Comparison of ENCODE assay signal across 9 mouse cellular contexts in genomic region chr1:93826540-93826835, GRCm38 (mm10). TPM values are rescaled to one million over a fixed set of nuclear protein-coding genes. Genes with fewer than 3 reads are reported as not detected.
DNase-seq lines count a peak whose midpoint lies in the region; ATAC-seq lines count a peak whose summit lies in the region.
"Had no signal": no experiment of that assay in that cellular context is flagged by ENCODE, and none has a peak within 500 bp of the region (broad histone marks: within the 10 kb centered on the region; RNA-seq: fewer than 3 reads in every experiment).

No protein-coding gene starts in this region.

- H3K4me2 ChIP-seq in limb, embryonic 12.5 days, result peak overlapping the region; percentile 79
- peak overlapping the region; percentile 83; the same call in 1 of the 2 replicates for H3K4me2 ChIP-seq in neural tube, embryonic 15.5 days

- no peak for ATAC-seq in erythroblast, adult 5-6 weeks (replicated peaks; ENCODE audit: low FRiP score, poor library complexity, severe bottlenecking)
- no peak for ATAC-seq in megakaryocyte, adult 5-6 weeks (ENCODE audit: poor library complexity, severe bottlenecking)
- no peak for ATAC-seq in limb, embryonic 12.5 days (ENCODE audit: insufficient number of reproducible peaks, insufficient read depth, low FRiP score, low TSS enrichment, low read depth)
- no peak for ATAC-seq in neural tube, embryonic 15.5 days (ENCODE audit: low FRiP score)

- WGBS in limb, embryonic 12.5 days, result 95% methylated on average over 9 of the region's 9 CpGs
- 97% methylated on average over 9 of the region's 9 CpGs for WGBS in neural tube, embryonic 15.5 days

- H3K4me3 ChIP-seq in erythroblast, embryonic 14.5 days (replicated peaks), result peak overlapping the region; percentile 75
- H3K4me3 ChIP-seq in megakaryocyte, embryonic 14.5 days (replicated peaks), result peak overlapping the region; percentile 99
- no peak overlapping the region for H3K4me3 ChIP-seq in limb, embryonic 12.5 days (replicated peaks)
- no peak overlapping the region for H3K4me3 ChIP-seq in neural tube, embryonic 15.5 days (replicated peaks)

- H3K27me3 ChIP-seq in erythroblast, embryonic 14.5 days (ENCODE audit: control insufficient read depth), result no peaks in the 10 kb centered on the region
- H3K27me3 ChIP-seq in megakaryocyte, embryonic 14.5 days (replicated peaks), result no peaks in the 10 kb centered on the region
- H3K27me3 ChIP-seq in limb, embryonic 12.5 days, result no peaks in the 10 kb centered on the region
- no peaks in the 10 kb centered on the region for H3K27me3 ChIP-seq in neural tube, embryonic 15.5 days (replicated peaks)

- H3K9ac ChIP-seq in limb, embryonic 12.5 days (replicated peaks), result no peak overlapping the region
- no peak overlapping the region for H3K9ac ChIP-seq in neural tube, embryonic 15.5 days (replicated peaks)

- peaks cover 40% of the 10 kb centered on the region for H3K4me1 ChIP-seq in erythroblast, embryonic 14.5 days (ENCODE audit: control insufficient read depth)
- peaks cover 37% of the 10 kb centered on the region for H3K4me1 ChIP-seq in megakaryocyte, embryonic 14.5 days
- peaks cover 5% of the 10 kb centered on the region for H3K4me1 ChIP-seq in limb, embryonic 12.5 days (replicated peaks)
- H3K4me1 ChIP-seq in neural tube, embryonic 15.5 days, result peaks cover 19% of the 10 kb centered on the region

- H3K9me3 ChIP-seq in erythroblast, embryonic 14.5 days (ENCODE audit: control insufficient read depth, low read length), result no peaks in the 10 kb centered on the region
- no peaks in the 10 kb centered on the region for H3K9me3 ChIP-seq in megakaryocyte, embryonic 14.5 days
- no peaks in the 10 kb centered on the region for H3K9me3 ChIP-seq in limb, embryonic 12.5 days
- H3K9me3 ChIP-seq in neural tube, embryonic 15.5 days (replicated peaks), result no peaks in the 10 kb centered on the region

- DNase-seq in left cerebral cortex, postnatal 4 days, result no peak
- no peak for DNase-seq in retina, embryonic 14.5 days (ENCODE audit: low spot score)

- no peak overlapping the region for H3K27ac ChIP-seq in limb, embryonic 12.5 days
- peak overlapping the region; percentile 99; the same call in 1 of the 2 replicates for H3K27ac ChIP-seq in neural tube, embryonic 15.5 days (replicated peaks)

- H3K36me3 ChIP-seq in erythroblast, embryonic 14.5 days (ENCODE audit: control insufficient read depth), result peaks cover 34% of the 10 kb centered on the region
- H3K36me3 ChIP-seq in megakaryocyte, embryonic 14.5 days (replicated peaks; ENCODE audit: low read length), result peaks cover 27% of the 10 kb centered on the region
- peaks cover 3% of the 10 kb centered on the region for H3K36me3 ChIP-seq in limb, embryonic 12.5 days
- peaks cover 5% of the 10 kb centered on the region; the same call in 1 of the 2 replicates for H3K36me3 ChIP-seq in neural tube, embryonic 15.5 days

- intact Hi-C loops in left cerebral cortex, postnatal 4 days (cut with DNase I), result no loop called here

RNA-seq across cellular contexts. Expression of gene D2hgdh, which starts 1.8 kb away (rescaled TPM):
- 0.13 and 0.14 TPM in 2 replicates for polyA plus RNA-seq in erythroblast, embryonic 14.5 days (2012)
- total RNA-seq in erythroblast, adult 5-6 weeks (2015; ENCODE audit: low replicate concordance), result 7.9 and 12.5 TPM in 2 replicates
- 11.8 and 13.6 TPM in 2 replicates for total RNA-seq in erythroblast, adult 5-6 weeks (2017; ENCODE audit: low replicate concordance)
- 0.55 TPM in 1 of 2 replicates, not detected in the other for polyA plus RNA-seq in megakaryocyte, embryonic 14.5 days (2012; ENCODE audit: insufficient read depth, low replicate concordance)
- total RNA-seq in megakaryocyte, adult 5-6 weeks (2015), result 10.8 and 12.4 TPM in 2 replicates
- total RNA-seq in megakaryocyte, adult 5-6 weeks (2017), result 13.2 and 15.2 TPM in 2 replicates
- 16.2 and 17.9 TPM in 2 replicates for polyA plus RNA-seq in limb, embryonic 12.5 days (2016; fragmentation: Nextera tagmentation; extraction: Ambion mirVana)
- 16.0 and 17.8 TPM in 2 replicates for polyA plus RNA-seq in neural tube, embryonic 15.5 days (2015; fragmentation: Nextera tagmentation; extraction: Ambion mirVana)
- 10 to 100 TPM; 12.7 to 13.7 TPM for total RNA-seq in left cerebral cortex, postnatal 4 days (2021)

RNA-seq across cellular contexts. Expression of gene Ing5, which starts 22.7 kb away (rescaled TPM):
- polyA plus RNA-seq in erythroblast, embryonic 14.5 days (2012), result 0.26 and 0.33 TPM in 2 replicates
- total RNA-seq in erythroblast, adult 5-6 weeks (2015; ENCODE audit: low replicate concordance), result 2.9 and 4.4 TPM in 2 replicates
- total RNA-seq in erythroblast, adult 5-6 weeks (2017; ENCODE audit: low replicate concordance), result 7.5 and 11.7 TPM in 2 replicates
- 0.46 TPM in 1 of 2 replicates, not detected in the other for polyA plus RNA-seq in megakaryocyte, embryonic 14.5 days (2012; ENCODE audit: insufficient read depth, low replicate concordance)
- 8.3 and 11.1 TPM in 2 replicates for total RNA-seq in megakaryocyte, adult 5-6 weeks (2015)
- total RNA-seq in megakaryocyte, adult 5-6 weeks (2017), result 22.1 and 26.3 TPM in 2 replicates
- 16.8 and 17.9 TPM in 2 replicates for polyA plus RNA-seq in limb, embryonic 12.5 days (2016; fragmentation: Nextera tagmentation; extraction: Ambion mirVana)
- 7.9 and 11.0 TPM in 2 replicates for polyA plus RNA-seq in neural tube, embryonic 15.5 days (2015; fragmentation: Nextera tagmentation; extraction: Ambion mirVana)
- 10 to 100 TPM in 1 of 2 experiments, 1 to 10 TPM in 1; 8.1 to 11.3 TPM for total RNA-seq in left cerebral cortex, postnatal 4 days (2021)

RNA-seq across cellular contexts. Expression of gene Dtymk, which starts 24.8 kb away (rescaled TPM):
- 8.8 and 10.0 TPM in 2 replicates for polyA plus RNA-seq in erythroblast, embryonic 14.5 days (2012)
- 41.9 and 43.5 TPM in 2 replicates for total RNA-seq in erythroblast, adult 5-6 weeks (2015; ENCODE audit: low replicate concordance)
- 33.8 and 74.4 TPM in 2 replicates for total RNA-seq in erythroblast, adult 5-6 weeks (2017; ENCODE audit: low replicate concordance)
- polyA plus RNA-seq in megakaryocyte, embryonic 14.5 days (2012; ENCODE audit: insufficient read depth, low replicate concordance), result 4.6 and 45.2 TPM in 2 replicates
- total RNA-seq in megakaryocyte, adult 5-6 weeks (2015), result 89.6 and 94.6 TPM in 2 replicates
- 78.7 and 94.6 TPM in 2 replicates for total RNA-seq in megakaryocyte, adult 5-6 weeks (2017)
- 278 and 281 TPM in 2 replicates for polyA plus RNA-seq in limb, embryonic 12.5 days (2016; fragmentation: Nextera tagmentation; extraction: Ambion mirVana)
- 146 and 174 TPM in 2 replicates for polyA plus RNA-seq in neural tube, embryonic 15.5 days (2015; fragmentation: Nextera tagmentation; extraction: Ambion mirVana)
- total RNA-seq in left cerebral cortex, postnatal 4 days (2021), result 10 to 100 TPM; 80.5 to 91.2 TPM

RNA-seq across cellular contexts. Expression of gene Gal3st2, which starts 34.6 kb away (rescaled TPM):
- not detected in 2 replicates for polyA plus RNA-seq in erythroblast, embryonic 14.5 days (2012)
- not detected in 2 replicates for total RNA-seq in erythroblast, adult 5-6 weeks (2015; ENCODE audit: low replicate concordance)
- not detected in 2 replicates for total RNA-seq in erythroblast, adult 5-6 weeks (2017; ENCODE audit: low replicate concordance)
- polyA plus RNA-seq in megakaryocyte, embryonic 14.5 days (2012; ENCODE audit: insufficient read depth, low replicate concordance), result not detected in 2 replicates
- not detected in 2 replicates for total RNA-seq in megakaryocyte, adult 5-6 weeks (2015)
- not detected in 2 replicates for total RNA-seq in megakaryocyte, adult 5-6 weeks (2017)
- 0.31 and 0.64 TPM in 2 replicates for polyA plus RNA-seq in limb, embryonic 12.5 days (2016; fragmentation: Nextera tagmentation; extraction: Ambion mirVana)
- not detected in 2 replicates for polyA plus RNA-seq in neural tube, embryonic 15.5 days (2015; fragmentation: Nextera tagmentation; extraction: Ambion mirVana)
- not detected for total RNA-seq in left cerebral cortex, postnatal 4 days (2021)
- polyA plus RNA-seq: brain, embryonic 14.5 days had no signal

Comparison
In these comparisons a context has a peak if more than half of its experiments do, and no peak if none do; other contexts are left out.
1. H3K4me3 ChIP-seq: peak in erythroblast, embryonic 14.5 days (single experiment) and megakaryocyte, embryonic 14.5 days (single experiment); none in limb, embryonic 12.5 days (single experiment) and neural tube, embryonic 15.5 days (single experiment).
2. RNA of gene D2hgdh, which starts 1.8 kb away (polyA plus RNA-seq): 16.2 to 17.9 TPM in limb, embryonic 12.5 days and 16.0 to 17.8 TPM in neural tube, embryonic 15.5 days; 0.55 TPM in megakaryocyte, embryonic 14.5 days and 0.13 to 0.14 TPM in erythroblast, embryonic 14.5 days; every median in the first group is over 10 times any median in the second.